Mouse (Mus musculus) E14TG2a.4 (cell line): ENCODE results near the gene Xpo6.

Experiments
- CTCF ChIP-seq: conservative IDR thresholded peaks from 2 replicates; pipeline ENCODE4 v1.5.1; 2014; ENCODE audit warnings: low read length
- NANOG ChIP-seq: IDR thresholded peaks from 2 replicates; pipeline ENCODE4 v1.6.1; 2014; ENCODE audit warnings: borderline replicate concordance, low read length, mixed read lengths

DNA sequence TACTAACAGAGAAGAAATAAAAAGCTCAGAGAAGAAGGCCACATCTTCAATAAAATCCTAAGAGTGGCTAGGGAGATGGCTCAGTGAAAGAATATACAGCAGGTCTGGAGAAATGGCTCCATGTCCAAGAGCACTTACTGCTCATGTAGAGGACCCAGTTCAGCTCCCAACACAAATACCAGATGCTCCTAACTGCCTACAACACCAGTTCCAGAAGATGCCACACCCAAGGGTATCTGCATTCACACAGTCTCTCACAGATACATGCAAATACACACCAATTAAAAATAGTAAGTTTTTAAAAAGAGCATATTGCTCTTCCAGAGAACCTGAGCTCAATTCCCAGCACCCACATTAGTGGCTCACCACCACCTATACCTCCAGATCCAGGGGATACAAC is 33.7 kb downstream of the Xpo6 start:
- TF ChIP-seq CTCF (no peak), NANOG (no peak)
